Mouse (Mus musculus) cerebellum, adult 11-12 months (tissue): ENCODE results near the gene Grb10.

Experiments used
- DNase-seq: peaks from one replicate; pipeline ENCODE4 v3.0.0; 2022

Gene Grb10

DNA sequence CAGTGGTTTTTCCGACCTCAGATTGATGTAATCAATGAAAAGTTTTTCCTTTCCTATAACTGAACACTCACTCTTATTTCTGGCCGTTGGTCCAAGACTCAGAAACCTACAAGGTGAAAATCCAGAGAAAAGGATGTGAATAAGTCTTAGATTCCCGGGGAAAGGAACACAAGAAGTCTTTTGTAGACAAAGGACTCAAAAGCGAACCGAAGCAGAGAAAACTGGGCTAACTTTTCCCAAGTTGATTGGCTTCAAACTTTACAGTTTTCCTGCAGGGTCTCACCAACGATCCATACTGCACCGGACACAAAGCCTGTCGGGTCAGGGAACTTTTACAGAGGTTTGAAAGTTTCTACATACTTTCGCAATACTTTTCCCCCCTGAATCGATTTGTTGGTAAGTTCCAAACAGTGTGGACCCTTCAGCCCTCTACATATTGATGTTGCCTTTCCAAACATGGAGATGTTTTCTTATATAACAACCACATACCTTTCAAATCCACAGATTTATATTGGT lies at the start of gene Grb10:
Grb10 (minus strand) TSS at position 214 of the 516 bp plus-strand sequence.
- no peak for DNase-seq

- DNase-seq = no peak
These were observed 43.2 kb upstream of the Grb10 start for GRCm38 (mm10) chr11:12081638-12082037.

- no peak for DNase-seq
These were observed 40.7 kb upstream of the Grb10 start for GRCm38 (mm10) chr11:12079231-12079630.

GRCm38 (mm10) chr11:12075449-12075848 lies 37.0 kb upstream of the Grb10 start:
- DNase-seq = no peak

GRCm38 (mm10) chr11:12073394-12074226 lies 35.1 kb upstream of the Grb10 start:
- DNase-seq = no peak

GRCm38 (mm10) chr11:12072322-12072721 lies 33.8 kb upstream of the Grb10 start:
- no peak for DNase-seq

GRCm38 (mm10) chr11:12059005-12059404 lies 20.5 kb upstream of the Grb10 start:
- no peak for DNase-seq

DNA sequence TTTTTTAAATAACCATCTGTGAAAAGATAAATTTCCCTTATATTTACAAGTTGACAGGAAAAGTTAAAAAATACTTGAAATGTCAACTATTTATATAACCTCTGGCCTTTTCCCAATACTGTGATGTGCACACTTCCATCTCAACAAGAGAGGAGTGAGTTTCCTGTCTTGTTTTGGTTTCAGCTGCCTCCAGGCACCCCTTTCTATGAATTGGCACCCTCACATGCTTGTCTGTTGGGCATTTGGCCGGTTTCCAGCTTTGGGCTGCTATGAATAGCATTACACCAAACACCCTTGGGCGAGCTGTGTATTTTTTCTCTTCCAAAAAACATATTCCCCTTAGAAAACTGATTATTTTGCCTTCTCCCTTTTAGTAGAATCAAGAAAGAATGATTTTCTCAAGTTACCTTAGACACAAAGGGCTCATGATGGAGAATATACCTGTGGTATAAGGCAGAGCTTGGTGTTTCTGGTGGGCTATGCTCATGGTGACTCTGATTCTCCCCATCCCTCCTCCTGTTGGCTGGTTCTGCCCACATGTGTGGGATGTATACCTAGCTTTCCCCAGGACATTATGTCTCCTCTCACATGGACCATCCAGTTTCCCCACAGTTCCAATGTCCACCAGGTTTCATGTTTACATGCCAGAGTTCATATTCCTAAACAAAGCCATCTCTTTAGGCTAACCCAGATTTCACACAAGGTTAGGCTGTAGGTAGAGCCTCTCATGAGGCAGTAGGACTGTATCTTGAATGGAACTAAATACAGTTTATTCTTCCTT lies 10.3 kb upstream of the Grb10 start:
- no peak for DNase-seq

GRCm38 (mm10) chr11:12048135-12048534 lies 9.7 kb upstream of the Grb10 start:
- no peak for DNase-seq

DNA sequence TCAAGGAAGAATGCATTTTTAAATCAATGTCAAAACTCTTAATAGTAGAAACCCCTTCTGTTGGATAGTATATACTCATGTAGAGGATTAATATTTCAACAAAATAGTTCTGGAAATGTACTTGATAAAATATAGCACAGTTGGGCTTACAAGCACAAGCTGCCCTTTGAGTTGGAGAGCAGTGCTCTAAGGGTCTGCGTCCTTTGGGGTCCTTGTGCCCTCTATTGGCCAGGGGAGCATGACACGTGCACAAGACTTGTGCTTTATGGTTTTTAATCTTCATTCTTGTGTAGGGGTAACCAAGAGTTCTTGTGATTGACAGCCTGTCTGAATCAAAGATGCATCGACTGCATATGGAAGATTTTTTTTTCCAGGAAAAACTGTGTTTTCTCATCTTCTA lies 5.8 kb upstream of the Grb10 start:
- no peak for DNase-seq

GRCm38 (mm10) chr11:12041787-12042186 lies 3.3 kb upstream of the Grb10 start:
- DNase-seq = no peak

- DNase-seq = no peak
These were observed 2.9 kb upstream of the Grb10 start for GRCm38 (mm10) chr11:12041379-12041778.

DNA sequence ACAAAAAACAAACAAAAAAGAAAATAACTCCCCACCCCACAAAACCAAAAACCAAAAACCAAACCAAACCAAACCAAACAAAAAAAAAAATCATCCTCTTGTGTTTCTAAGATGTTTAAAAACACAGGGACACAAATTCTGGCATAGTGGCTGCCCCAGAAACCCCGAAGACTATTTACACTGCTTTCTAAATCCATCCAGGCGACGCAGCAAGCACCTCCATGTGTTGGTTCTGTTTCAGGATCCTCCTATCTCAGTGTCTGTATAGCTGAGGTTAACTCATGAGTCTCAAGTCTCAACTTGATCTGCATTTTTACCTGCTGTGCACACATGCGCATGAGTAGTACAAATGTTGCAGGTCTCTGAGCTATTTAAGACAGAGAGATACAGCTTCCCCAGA lies 1.9 kb upstream of the Grb10 start:
- no peak for DNase-seq

DNA sequence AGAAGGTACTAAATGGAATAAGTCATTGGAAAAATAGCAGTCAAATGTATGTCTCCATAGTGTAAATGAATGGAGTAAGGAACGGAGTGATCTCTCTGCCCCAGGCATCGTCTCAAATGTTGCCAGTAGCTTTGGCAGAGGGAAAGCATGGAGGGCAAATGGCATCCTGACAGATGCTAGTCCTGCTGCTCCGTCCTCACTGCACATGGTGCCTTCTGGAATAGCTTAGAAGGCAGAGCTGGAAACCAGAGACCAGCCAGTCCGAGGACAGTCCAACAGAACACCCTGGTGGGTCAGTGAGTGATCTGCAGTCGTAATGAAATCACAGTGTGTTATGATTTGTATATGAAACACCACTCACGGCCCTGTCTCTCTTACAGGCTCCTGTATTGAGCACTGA lies 1.3 kb upstream of the Grb10 start:
- no peak for DNase-seq

DNA sequence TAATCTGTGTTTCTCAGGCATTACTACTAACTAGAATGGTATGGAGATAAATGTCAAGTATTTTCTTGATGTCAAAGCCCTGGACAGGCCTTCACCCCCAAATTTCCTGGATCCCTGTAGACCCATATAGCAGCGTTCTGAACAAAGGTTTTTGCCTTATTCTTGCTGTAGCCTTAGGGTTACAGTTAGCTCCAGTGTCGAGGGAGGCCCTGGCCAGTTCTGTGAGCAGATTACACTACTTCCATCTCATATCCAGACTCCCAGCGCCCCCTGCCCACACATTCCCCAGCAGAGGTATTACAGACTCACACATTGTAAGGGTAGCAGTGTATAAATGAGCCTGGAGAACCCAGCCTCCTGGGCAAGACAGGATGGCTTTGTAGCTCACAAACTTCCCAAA lies 615 bp upstream of the Grb10 start:
- no peak for DNase-seq

DNA sequence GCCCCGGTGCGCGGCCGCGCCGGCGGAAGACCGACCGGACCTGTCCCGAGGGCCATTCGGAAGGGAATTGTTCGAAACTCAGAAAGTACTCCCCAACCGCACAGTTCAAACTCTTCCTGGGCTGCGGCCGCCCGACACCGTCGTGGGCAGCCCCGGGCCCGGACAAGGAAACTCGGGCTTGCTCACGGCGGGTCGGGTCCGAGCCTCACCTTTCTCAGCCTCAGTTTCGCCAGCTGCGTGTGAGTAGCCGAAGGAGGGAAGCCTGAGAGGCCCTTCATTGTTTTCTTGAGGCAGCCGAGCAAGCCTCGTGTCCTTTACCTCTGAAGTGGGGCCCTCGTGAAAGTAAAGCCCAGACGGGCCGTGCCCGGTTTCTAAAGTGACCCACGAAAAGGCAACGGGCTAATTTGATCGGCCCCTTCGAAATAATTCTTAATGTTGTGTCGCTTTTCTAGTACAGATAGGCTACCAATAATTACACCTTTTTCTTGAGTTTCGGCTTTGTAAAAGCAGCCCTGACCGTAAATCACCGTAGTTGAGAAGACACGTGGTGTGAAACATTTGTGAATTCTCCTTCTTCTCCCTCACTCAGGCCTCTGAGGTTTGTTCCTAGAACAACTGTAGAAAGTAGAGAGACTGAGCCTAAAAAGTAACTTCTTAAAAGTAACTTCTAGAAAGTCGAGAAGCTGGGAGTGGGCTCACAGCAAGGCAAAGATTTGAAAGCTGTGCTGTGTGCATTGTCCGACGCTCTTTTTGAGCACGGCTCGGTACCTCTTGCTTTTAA lies 604 bp downstream of the Grb10 start:
- DNase-seq = no peak

DNA sequence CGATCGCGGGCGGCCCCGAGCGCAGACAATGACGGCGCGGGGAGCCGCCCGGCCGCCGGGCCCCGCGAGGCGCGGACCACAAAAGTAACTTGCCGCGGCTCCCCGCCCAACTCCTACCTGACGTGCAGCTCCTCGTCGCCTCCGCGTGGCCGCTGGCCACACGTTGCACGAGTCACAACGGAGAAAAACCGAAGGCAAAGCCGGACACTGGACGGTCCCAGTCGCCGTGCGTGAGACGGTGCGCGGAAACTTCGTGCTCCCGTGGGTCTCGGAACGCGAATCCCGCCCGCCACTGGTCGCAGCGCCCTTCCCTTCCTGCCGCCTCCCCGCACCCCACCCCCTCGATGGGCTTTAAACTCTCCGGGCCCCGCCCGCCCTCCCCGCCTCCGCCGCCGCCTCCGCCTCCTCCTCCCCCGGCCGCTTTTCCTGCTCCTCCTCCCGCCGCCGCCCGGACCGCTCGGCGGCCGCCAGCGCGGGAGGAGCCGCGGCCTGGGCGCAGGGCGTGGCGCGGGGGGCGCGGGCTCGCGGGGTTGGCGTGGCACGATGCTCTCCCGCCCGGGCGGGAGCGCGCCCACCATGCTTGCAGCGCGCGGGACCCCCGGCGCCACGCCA lies 1.3 kb downstream of the Grb10 start:
- DNase-seq = no peak

DNA sequence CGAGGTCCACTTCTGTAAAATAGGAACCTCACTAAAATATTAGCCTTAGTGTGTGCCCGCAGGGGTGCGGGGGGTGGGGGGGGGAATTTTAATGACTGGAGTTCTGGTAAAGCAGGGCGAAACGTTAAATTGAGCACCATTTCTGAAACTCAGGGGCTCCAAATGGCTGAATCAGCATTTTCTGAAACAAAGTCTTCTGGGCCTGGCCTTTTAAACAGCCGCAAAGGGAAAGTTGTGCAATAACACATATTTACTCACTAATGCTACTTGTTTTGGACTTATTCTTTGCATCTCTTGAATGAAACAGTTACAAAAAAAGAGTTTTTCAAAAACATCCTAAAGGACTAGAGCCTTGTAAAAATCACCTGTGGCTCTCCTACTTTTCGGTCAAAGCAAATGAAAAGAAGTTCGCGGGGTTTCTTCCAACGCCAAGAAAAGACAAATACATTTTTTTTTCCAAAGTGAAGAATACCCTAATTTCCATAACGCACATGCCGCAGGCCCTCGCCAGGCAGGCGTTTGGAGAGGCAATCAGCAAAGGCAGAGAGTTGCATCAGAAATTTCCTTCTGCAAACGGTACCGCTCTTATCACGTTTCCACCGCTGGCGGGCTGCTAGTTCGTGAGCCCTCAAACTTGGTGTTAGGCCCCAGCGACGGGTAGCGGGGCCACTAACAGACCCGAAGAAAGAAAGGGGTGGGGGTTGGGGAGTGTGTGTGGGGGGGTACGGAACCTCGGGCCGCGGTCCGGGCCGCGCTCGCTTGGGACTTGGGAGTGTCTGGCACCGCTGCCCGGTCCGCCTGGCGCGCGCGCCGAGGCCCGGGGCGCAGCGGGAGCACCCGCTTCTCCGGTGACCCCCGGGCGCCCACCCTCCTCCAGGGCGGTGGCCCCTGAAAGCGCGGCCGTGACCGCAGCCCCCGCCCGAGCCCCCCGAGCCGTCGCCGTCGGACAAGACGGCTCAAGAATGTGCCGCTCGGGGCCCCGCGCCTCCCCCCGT lies 2.3 kb downstream of the Grb10 start:
- no peak for DNase-seq

DNA sequence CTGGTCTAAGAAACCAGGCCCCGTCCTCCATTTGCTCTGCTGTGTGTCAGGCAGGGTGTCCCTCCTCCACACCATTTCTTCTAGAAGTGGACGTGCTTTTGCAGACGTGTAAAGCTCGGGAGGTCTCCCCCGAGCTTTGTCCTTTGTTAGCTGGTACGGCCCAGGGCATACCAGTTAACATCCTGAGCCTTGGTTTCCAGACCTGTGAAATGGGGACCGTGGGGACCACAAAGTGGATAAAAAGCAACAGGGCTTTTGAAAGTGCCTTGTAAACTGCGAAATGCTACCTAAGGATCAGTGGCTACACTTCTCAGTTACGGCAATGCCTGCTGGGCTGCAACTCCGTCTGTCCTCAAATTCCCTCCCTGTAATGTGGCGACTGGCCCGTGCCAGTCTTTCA lies 3.2 kb downstream of the Grb10 start:
- no peak for DNase-seq

- no peak for DNase-seq
These were observed 3.7 kb downstream of the Grb10 start for GRCm38 (mm10) chr11:12034781-12035180.

DNA sequence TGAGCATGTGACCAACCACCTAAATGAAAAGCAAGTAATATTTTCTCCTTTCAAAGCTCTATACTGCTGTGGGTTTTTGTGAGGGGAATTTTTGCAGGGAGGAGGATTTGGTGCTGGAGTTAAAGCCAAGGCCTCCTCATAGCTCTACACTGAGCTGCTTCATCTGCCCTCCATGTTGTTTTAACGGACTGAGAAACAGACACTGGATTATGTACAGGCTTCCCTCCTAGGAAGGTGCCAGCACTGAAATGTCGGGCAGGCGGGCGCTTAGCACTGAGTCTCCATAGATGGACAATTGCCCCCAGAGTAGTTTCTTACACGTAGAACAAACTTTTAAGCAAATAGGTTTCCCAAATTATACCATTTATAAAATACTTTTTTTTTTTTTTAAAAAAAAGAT lies 4.1 kb downstream of the Grb10 start:
- no peak for DNase-seq
